Mouse (Mus musculus): ENCODE measurements at regions not wholly inside any gene's neighbourhood (a gene's known extent, or its start where the extent isn't known, plus 50 kb on each side); places are given as distances from the start of the nearest gene placed in this dataset.

DNA sequence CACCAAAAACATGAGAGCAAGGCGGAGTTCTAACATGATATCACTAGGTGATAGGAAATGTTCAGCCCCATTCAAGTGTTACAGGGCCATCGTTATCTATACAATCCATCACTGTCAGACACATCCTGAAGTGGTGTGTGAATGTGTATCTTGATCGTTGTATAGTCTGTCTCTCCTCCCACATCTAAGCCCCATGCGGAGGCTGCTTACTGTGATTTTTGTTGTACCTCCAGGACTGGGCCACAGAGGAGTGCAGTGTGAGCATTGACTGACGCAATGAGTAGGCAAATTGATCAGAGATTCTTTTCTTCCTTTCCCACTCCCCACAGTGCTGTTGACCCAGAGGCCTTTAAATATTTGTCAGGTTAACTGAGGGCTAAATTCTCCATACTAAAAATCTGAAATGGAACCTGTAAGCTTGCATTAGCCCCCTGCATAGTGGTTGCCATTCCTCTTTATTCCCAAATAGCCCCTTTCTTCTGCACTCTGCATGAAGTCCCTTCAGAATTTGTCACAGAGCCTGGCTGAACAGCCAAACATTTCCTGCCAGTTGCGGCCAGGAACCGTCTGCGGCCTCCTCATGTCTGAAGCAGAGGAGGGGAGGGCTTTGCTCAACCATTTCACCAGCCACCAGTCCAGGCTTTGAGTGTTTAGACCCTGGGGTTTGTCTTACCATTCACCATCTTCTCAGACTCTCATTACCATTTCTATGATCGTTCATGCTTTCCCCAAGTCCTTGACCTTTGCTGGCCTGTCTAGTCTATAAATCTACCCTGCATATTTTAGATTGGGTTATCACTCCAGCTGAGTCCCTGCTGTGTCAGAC, 119.3 kb downstream of the Ttc8 start:
- no peak for DNase-seq

DNA sequence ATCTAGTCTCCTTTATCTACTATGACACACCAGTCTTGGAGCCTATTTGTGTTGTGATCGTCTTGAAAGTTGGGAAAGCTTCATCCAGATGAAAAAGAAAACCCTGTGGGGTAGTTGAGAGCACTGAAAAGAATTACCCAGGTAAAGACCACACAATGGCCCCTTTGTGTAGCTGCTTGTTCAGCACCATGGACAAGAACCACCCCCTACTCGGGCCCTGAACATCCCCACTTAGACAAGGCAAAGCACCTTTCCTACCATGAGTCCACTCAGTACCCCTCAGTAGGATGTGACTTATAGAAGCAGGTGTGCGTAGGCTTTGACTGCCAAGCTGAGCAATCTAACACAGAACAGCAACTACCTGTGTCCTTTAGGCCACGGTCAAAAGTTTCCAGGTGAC, 121.2 kb downstream of the Ttc8 start:
- DNase-seq: no peak

DNA sequence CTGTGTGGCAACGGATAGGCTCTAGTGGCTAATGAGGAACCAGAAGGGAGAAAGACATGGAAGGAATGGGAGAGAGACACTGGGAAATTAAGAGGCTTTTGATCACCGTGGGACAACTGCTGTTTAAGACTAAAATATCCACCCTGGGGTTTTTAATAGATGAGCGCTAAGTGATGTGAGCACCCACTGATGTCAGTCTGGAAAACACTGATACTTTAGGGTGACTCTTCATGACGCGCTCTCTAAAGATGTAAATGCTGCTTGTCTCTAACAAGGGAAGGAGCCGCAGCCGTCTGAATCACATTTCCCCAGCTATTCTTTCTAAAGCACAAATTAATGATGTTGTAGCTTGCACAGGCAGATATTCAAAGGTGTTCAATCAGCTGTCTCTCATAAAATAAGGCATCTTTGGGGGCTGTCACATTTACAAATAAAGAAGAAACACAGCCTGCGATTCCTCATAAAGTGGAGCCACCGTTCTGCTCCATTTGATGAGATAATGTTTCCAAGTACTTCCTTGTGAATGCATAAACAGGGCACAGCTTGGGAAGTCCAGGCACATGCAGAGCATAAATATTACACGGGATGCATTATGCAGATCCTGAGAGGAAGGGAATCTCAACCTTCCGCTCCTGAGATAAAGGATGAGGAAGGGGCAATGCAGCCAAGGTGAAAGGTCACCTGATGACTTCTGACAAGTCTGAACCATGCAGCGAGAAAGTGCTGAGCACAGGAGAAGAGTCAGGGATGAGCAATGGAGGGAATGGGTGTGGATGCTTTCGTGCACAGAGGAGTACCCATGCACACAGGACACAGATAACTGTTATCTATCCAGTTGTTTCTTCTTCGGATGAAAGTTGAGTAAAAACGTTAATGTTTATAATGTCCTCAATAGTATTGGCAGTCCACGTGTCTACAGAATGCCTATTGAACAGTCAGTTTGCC, 122.8 kb downstream of the Ttc8 start:
- no peak for DNase-seq

DNA sequence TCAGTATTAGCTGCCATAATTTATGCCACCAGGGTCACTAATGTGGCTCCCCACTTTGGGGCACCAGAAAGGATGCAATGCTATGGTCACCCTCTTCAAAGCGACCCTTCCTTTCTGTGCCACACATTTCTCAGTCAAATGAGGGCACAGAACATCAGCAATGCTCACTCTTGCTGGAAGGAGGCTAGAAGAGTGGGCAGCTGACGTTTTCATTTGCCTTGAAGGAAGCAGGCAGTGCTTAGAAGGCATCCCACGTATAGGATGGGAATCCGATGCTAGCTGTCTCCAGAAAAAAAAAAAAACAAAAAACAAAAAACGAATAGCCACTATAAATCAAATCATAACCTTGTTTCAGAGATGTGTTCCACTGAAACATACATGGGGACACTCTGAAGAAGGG, 124.1 kb downstream of the Ttc8 start:
- DNase-seq: no peak

DNA sequence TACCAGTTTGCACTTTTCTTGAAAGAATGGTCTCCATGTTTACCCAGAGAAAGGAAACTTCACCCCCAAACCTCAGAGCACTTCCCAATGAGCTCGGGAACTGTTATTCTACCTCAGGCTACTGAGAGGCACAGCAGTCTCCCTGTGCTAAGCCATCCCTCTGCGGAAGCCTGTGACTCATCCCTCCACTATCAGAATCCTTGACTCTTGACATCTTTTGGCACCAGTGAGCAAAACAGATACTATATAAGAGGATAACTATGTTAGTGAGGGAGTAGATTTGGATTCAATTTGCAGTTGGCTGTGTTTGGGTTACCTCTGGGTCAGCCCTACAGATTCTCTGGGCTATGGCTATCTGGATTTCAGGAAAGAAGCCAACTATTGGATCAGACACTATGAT, 130.1 kb downstream of the Ttc8 start:
- no peak for DNase-seq

DNA sequence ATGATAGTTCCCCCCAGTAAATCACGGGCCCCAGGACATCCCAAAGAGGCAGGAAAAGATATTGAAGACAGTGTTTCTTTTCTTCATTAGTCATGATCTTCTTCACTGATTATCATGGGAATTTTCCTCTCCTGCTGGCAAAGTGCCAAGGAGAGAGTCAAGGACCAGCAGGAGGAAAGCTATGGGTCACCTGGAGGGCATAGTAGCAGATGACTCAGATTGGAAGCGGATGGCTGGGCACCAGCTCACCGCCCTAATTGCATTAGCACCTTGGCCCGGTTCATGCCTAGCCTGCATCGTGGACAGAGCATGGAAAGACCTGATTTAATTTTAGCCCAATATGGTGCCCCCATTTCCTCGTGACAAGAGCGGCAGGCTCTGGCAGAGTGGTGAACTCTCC, 132.2 kb downstream of the Ttc8 start:
- DNase-seq: no peak

DNA sequence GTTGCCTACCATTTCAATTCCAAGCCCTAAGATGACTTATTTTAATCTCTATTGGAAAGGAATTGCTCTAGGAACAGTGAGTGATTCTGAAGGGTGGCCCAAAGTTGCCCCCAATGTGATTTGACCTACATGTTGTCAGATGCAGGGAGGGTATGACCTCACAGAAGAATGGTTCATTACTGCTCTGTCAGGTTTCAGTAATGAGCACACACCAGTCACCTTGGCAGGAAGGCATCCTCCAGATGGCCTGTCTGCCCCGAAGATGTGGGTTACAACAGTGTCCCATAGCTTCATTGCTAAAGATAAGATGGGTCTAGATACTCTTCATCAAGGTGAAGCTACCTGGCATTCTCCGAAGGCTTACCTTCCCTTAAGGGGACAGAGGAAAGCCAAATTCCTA, 137.1 kb downstream of the Ttc8 start:
- no peak for DNase-seq

DNA sequence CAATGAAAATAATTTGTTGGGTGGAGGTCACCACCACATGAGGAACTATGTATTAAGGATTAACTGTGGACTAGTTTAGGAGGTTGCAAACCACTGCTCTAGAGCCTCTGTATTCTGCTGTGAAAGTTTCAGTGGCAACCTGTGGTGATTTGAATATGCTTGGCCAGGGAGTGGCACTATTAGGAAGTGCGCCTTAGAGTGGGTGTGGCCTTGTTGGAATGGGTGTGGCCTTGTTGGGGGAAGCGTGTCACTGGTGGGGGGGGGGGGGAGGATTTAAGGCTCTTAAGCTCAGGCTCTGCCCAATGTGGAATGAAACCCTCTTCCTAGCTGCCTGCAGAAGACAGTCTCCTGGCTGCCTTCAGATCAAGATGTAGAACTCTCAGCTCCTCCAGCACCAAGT, 138.5 kb downstream of the Ttc8 start:
- no peak for DNase-seq

DNA sequence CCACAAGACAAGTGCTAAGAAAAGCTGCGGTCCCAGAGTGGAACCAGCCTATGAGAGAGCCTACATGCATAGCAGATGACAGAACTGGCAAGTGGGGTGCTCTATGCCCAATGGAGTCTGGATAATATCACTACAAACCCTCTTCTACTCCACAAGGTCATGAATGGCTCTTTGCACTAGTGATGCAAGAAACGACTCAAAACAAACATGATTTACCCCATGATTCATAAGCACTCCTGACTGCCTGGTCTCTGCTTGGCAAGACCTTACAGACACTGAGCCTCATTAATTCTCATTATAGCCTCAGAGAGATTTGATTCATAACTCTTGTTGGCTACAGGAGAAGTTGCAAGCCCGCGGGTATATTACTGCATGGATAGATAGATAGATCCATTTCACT, 139.1 kb downstream of the Ttc8 start:
- DNase-seq: no peak

DNA sequence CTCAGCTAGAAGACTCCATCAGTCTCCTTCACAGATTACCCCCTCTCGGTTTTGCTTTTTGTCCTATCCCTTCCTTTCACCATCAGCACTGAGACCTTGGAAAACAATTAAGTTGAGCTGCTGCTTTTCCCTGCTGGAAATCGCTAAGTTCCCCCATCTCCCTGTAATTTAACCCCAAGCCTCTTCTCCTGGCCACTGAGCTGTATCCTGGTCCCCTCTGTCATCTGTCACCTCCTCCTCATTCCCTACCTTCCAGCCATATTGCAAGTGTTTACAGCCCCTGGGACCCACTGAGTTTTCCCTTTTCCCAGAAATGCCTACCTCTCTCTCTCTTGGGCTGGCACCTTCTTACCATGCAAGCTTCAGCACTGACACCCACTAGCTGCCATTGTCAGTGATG, 140.3 kb downstream of the Ttc8 start:
- DNase-seq: no peak

DNA sequence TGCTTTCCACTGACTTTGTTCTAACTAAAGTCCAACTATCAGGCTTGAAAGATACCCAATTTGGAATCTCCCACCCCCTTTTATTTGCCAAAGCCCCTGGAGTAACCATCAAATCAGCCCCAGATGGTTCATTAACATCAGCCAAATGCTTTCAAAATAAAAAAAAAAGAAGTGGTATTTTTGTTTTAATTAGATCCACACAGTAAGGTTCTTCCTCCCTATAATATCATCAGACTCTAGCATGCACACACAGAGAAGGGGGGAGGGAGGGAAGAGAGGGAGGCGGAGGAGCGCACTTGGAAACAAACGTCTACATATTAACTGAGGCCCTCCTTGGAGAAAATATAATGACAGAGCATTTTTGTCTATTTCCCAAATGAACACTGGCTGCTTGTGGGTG, 143.1 kb downstream of the Ttc8 start:
- DNase-seq: no peak

DNA sequence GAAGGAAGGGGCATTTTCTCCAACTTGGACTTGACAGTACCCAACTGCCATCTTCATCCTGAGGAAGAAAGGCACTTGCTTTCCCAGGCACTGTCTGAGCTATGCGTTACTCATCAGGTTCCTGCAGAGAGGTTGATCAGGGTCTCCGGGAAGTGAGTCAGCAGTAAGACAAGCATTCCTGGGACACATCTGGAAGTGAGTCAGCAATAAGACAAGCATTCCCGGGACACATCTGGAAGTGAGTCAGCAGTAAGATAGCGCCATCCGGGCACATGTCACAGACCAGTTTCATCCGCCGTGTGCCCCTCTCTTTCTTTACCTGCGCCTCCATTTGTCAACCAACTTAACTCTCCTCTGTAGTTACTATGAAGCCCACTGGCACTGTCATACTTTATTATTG, 143.5 kb downstream of the Ttc8 start:
- no peak for DNase-seq

DNA sequence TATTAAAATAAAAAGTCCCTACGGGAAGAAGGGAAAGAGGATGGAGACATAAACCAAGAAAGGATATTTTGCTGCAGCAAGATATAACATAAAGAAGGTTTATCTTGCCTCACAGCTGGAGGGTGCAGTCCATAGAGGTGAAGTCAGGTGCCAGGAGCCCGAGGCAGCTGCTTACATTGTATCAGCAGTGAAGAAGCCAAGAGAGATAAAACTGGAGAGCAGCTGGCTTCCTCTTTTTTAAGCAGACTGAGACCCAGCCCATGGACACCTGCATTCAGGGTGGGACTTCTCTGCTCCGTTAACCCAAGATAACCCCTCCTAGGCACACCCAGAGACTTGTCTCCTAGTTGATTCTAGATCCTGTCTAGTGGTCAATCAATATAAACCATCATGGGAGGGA, 147.6 kb downstream of the Ttc8 start:
- DNase-seq: no peak

DNA sequence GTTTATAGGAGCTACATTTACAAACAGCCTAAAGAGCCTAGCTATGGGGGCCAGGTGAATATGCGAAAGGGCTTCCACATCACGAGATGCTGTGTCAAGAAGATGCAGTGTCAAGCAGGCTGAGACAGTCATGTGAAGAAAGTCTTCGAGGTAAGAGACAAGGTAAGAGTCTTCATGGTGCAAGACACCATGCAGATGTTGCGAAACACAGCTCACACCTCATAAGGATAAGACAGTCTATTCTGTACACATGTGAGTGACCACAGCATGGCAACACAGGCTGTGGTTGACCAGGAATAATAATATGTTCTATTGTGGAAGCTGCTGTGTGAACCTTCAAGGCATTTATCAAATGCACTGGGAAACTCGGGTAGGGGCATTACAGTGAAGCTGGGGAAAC, 153.4 kb downstream of the Ttc8 start:
- DNase-seq: no peak

DNA sequence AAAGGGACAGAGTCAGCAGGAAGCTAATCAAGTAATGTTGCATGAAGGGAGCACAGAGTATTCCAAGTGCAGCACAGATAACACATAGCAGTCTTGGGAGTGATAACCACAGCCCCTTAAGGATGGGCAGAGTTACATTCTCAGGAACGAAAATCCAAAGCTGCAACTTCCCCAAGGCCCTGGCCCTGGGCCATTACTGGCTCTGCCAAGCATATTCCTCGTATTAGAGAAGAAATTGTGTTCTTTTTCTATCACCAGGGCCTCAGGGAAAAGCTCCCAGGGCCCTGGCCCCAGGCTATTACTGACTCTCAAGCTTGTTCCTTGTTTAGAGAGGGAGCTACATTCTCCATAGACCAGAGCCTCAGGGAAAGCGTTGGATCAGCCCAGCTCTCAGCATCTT, 157.0 kb downstream of the Ttc8 start:
- no peak for DNase-seq

DNA sequence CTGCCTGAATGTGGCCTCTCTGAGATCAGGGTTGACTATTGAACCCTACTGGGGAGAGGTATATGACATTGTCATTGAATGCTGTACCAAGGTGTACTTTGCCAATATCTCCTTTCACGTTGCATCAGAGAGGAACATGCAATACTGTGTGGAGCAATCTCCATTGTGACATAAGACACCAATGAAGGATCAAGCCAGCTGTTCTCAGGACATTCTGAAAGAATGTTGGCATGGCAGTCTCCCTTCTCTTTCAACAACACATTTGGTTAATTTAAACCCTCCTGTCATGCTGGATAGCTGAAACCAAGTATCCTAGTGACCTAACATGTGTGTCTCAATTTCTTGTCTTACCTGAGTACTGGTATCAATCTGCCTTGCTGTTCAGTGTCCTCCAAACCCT, 159.5 kb downstream of the Ttc8 start:
- DNase-seq: peak; percentile 38

DNA sequence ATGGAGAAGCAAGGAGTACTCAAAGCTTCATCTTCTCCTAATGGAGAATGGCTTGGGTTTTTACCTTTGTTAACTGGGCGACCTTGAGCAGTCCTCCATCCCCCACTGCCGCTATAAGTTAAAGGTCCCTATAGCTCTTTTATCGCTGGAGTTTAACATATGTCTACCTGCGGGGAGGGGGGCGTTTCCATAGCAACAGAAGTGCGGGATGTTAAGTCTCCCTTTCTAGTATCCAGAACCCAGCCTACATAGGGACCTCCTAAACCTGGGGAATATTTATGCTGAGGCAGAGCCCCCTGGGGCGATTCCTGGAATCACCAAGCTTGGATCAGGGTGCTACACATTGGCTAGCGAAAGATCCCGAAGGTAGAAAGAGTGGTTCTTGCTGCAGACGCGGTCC, 163.2 kb downstream of the Ttc8 start:
- DNase-seq: no peak

DNA sequence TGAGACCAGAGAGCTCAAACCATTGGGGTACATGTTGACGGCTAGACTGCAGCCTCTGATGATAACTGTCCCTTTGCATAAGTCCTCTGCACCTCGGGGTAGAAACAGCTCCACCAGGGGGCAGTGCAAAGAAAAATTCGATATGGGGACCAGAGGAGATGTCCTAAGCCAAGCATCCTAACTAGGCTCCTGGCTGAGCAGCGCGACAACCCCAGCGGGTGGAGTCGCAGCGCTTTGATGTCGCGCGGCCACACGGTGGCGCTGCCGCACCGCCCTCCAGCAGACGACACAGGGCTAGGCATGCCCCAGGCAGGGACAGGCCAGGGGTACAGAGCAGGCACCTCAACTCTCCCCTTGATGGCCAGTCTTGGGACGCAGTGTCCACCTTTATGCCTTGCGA, 163.8 kb downstream of the Ttc8 start:
- peak; percentile 78 for DNase-seq

DNA sequence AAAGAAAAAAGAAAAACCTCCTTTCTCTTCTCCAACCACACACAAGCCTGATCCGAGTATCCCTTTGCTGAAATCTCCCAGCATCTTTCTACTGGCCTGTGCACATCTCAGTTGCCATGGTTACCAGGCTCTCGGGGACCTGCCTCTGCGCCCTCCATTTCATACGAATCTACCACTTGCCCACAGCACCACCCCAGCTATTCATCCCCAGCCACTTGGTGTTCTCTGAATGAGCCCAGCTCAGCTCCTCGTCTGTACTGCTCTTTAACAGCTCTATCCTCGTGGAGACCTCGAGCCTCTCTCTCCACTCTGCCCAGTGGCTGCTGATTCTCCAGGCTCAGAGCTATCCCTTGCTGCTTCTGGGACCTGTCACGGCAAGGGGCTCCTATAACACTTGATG, 166.9 kb downstream of the Ttc8 start:
- no peak for DNase-seq

DNA sequence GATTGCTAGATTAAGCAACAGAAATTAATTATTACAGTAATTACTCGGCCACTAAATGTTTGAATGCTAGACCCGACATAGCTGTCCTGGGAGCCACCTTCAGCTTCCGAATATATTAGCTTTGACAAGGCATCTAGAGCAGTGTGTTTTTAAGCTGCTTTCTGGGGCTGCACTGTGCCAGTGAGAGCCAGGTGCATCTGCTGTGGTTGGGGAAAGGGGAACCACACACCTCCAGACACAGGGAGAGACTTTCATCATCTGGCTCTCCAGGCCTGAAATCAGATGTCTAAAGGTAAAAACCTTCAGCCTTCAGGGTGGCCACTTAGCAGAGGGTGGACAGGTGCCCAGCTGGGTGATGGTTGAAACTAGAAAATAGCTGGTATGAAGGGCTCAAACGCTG, 171.4 kb downstream of the Ttc8 start:
- no peak for DNase-seq

DNA sequence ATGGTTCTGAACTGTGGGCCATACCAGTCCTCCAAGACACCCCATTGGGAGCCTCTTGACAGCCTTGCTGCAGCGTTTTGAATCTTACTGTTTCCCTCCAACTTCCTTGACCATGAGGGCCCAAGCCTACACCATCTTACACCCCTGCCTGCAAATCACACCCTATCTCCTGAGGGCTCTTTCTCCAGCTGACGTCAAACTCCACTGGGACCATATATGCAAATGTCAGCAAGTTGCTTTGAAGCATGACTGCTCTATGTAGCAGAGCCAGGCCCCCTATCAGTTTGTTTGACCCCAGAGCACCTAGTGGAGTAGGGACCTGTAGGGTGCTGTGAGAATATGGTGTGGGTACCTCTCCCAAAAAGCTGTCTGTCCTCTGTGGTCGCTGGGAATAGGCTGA, 172.8 kb downstream of the Ttc8 start:
- no peak for DNase-seq

DNA sequence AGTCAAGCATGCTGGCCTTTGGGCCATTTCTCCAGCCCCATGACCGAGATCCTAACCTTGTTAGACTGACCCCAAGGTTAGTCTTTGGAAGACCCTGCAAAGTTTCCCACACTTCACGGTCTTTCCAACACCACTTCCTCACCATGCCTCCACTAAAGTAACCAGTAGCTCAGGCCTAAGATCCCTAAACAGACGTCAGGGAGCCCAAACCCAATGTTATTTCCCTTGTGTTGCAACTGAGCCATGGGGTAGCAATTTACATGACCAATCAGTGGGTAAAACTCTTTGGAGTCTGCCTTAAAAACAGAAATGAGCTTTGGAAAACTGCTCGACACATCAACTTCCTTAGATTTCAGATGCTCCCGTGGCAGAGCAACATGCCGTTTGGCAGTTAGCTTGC, 173.6 kb downstream of the Ttc8 start:
- DNase-seq: no peak

DNA sequence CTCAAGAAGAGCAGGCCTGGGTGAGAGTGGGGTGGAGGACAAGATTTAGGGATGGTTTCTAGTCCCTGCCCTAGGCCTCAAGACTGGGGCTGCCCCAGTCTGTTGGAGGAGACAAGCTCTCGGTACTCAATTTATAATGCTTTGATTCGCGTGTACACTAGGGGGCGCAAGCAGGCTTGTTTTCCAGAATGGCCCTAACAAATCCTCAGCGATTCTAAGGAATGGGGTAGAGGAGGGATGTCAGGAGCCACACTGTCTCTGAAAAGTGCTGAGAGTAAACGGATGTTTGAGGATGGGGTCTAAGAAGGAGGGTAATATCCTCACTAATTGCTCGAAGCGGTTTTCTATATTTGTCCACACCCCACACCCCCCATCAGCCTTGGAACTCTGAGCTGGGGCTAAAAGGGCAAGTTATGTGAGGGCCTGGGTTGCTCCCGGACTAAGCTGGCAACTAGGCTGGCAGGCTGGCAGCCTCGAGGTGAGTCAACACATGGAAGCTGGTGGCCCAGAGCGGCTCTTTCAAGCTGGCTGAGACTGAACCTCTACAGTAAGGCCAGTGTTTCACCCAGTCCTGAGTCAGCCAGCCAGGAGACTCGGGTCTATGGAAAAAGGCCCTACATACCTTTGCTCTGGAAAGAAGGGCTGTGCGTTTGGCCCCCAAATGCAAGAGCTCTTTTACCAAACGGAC, 176.7 kb downstream of the Ttc8 start:
- peak; percentile 94 for DNase-seq

DNA sequence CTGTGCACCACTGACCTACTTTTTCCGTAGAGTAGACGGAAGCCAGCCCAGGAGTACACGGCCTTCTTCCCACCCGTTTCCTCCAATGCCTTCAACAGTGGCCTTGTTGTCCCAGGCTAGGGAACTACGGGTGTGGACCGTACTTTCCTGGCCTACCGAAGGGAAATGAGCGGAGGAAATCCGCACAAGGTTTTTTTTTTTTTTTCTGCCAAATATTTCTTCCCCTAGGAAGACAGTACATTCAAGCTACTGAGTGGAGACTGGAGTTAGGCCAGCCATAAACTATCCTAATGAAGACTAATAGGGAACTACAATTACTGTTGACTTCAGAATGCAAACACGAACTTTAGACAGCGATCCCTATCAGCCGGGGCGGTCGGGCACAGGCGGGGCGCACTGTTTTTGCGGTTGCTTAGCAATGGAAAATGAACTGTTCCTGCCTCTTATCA, 177.3 kb downstream of the Ttc8 start:
- DNase-seq: peak; percentile 69

Measured in lung, postnatal 36 days (tissue).